Mouse (Mus musculus) erythroblast, embryonic 14.5 days (primary cell): ENCODE results near the gene Rogdi.

Source experiments
- GATA1 ChIP-seq: IDR thresholded peaks from 2 replicates; pipeline ENCODE4 v1.6.1; 2012; ENCODE audit warnings: low read length, inconsistent platforms, mixed read lengths
- TAL1 ChIP-seq: IDR thresholded peaks from 3 replicates; pipeline ENCODE4 v1.6.1; 2012; ENCODE audit warnings: low read length, inconsistent platforms, mixed read lengths

- TF ChIP-seq GATA1, result no peak
- TF ChIP-seq TAL1, result no peak
These were observed 37.1 kb upstream of the Rogdi start for GRCm38 (mm10) chr16:5050251-5051110.
